9 mouse cellular contexts compared by ENCODE assay signal in genomic region chr15:85249252-85249651, GRCm38 (mm10). TPM values are rescaled to one million over a fixed set of nuclear protein-coding genes. Genes with fewer than 3 reads are reported as not detected.
A peak's percentile ranks its signal among the peaks of the same experiment; 100 is the strongest.
DNase-seq lines count a peak whose midpoint lies in the region; ATAC-seq and TF ChIP-seq lines count a peak whose summit lies in the region.
"Had no signal": no experiment of that assay in that cellular context is flagged by ENCODE, and none has a peak within 500 bp of the region (broad histone marks: within the 10 kb centered on the region; RNA-seq: fewer than 3 reads in every experiment).

No protein-coding gene starts in this region.

- H3K9me3 ChIP-seq in neural tube, embryonic 11.5 days (ENCODE audit: control insufficient read depth, low read length) = no peaks in the 10 kb centered on the region
- H3K9me3 ChIP-seq in forebrain, postnatal 0 days (ENCODE audit: low read length) = no peaks in the 10 kb centered on the region
- H3K9me3 ChIP-seq: embryonic facial prominence, embryonic 15.5 days had no signal

- peak; percentile 100 for TF ChIP-seq CTCF in forebrain, postnatal 0 days (IDR thresholded peaks at IDR 0.05; ENCODE audit: low read depth)

- H3K9ac ChIP-seq in neural tube, embryonic 11.5 days (ENCODE audit: low read length) = no peak overlapping the region
- H3K9ac ChIP-seq in forebrain, postnatal 0 days = no peak overlapping the region
- H3K9ac ChIP-seq: embryonic facial prominence, embryonic 15.5 days had no signal

- H3K4me2 ChIP-seq in neural tube, embryonic 11.5 days (ENCODE audit: low read depth) = no peak overlapping the region
- no peak overlapping the region for H3K4me2 ChIP-seq in forebrain, postnatal 0 days (ENCODE audit: low read depth)
- H3K4me2 ChIP-seq: embryonic facial prominence, embryonic 15.5 days had no signal

- H3K36me3 ChIP-seq in neural tube, embryonic 11.5 days (ENCODE audit: control insufficient read depth, insufficient read depth, low read length) = peaks cover 2% of the 10 kb centered on the region; the same call in 1 of the 2 replicates
- H3K36me3 ChIP-seq in forebrain, postnatal 0 days (ENCODE audit: insufficient read depth) = 0 out of 2 replicates have a peak, but pooled peaks cover 8% of the 10 kb centered on the region

- H3K27ac ChIP-seq in neural tube, embryonic 11.5 days (ENCODE audit: low read depth, low read length) = no peak overlapping the region
- H3K27ac ChIP-seq in forebrain, postnatal 0 days (ENCODE audit: low read depth, low read length) = no peak overlapping the region
- H3K27ac ChIP-seq: embryonic facial prominence, embryonic 15.5 days had no signal

- H3K4me3 ChIP-seq in neural tube, embryonic 11.5 days (ENCODE audit: low read depth, low read length) = no peak overlapping the region
- no peak overlapping the region for H3K4me3 ChIP-seq in forebrain, postnatal 0 days (ENCODE audit: low read depth, low read length)
- H3K4me3 ChIP-seq: embryonic facial prominence, embryonic 15.5 days had no signal

- 70% methylated on average over 5 of the region's 5 CpGs for WGBS in neural tube, embryonic 11.5 days
- 48% methylated on average over 5 of the region's 5 CpGs for WGBS in forebrain, postnatal 0 days

- intact Hi-C loops in left cerebral cortex, postnatal 10 days (cut with DNase I) = no loop called here

- no peaks in the 10 kb centered on the region for H3K27me3 ChIP-seq in neural tube, embryonic 11.5 days (ENCODE audit: control insufficient read depth, insufficient read depth, low read length)
- H3K27me3 ChIP-seq in forebrain, postnatal 0 days (ENCODE audit: insufficient read depth, low read length) = no peaks in the 10 kb centered on the region
- H3K27me3 ChIP-seq: embryonic facial prominence, embryonic 15.5 days had no signal

- no peak for ATAC-seq in neural tube, embryonic 11.5 days (ENCODE audit: insufficient read depth, low FRiP score, low TSS enrichment)
- peak; percentile 85 for ATAC-seq in forebrain, postnatal 0 days
- ATAC-seq in inflammation-experienced regulatory T-cells, adult 6 months = no peak

- peak; percentile 51 for DNase-seq in neural tube, embryonic 11.5 days (ENCODE audit: low spot score)
- no peak for DNase-seq in neural tube, embryonic 10.5 days (ENCODE audit: extremely low spot score, low spot score)
- DNase-seq in brain, adult 2 months (ENCODE audit: low read depth, low spot score) = peak; percentile 93
- peak; percentile 86 for DNase-seq in forebrain, postnatal 0 days
- peak; percentile 52 for DNase-seq in kidney, adult 11 months
- DNase-seq in left cerebral cortex, postnatal 10 days (ENCODE audit: extremely low spot score in 1 of 2, low spot score in 2 of 2) = peak; percentile 66 to 70
- peak; percentile 78 to 82 for DNase-seq in right cerebral cortex, adult 2 months (ENCODE audit: low spot score in 2 of 2)

- H3K4me1 ChIP-seq in neural tube, embryonic 11.5 days (ENCODE audit: control insufficient read depth, insufficient read depth, low read length) = no peaks in the 10 kb centered on the region
- no peaks in the 10 kb centered on the region for H3K4me1 ChIP-seq in forebrain, postnatal 0 days (ENCODE audit: insufficient read depth)
- H3K4me1 ChIP-seq: embryonic facial prominence, embryonic 15.5 days had no signal

RNA-seq across cellular contexts. Expression of gene Fbln1, which starts 43.5 kb away (rescaled TPM):
- 115 and 120 TPM in 2 replicates for polyA plus RNA-seq in neural tube, embryonic 11.5 days (2014; fragmentation: Nextera tagmentation; extraction: Ambion mirVana)
- 38.2 and 60.3 TPM in 2 replicates for total RNA-seq in forebrain, postnatal 0 days (2014; rRNA removed)
- 47.1 and 50.9 TPM in 2 replicates for polyA plus RNA-seq in forebrain, postnatal 0 days (2015; fragmentation: Nextera tagmentation; extraction: Ambion mirVana)
- 10 to 100 TPM; 11.9 to 12.0 TPM for total RNA-seq in left cerebral cortex, postnatal 10 days (2021)
- not detected for polyA plus RNA-seq in inflammation-experienced regulatory T-cells, adult 6 months (2017; shearing (Covaris generic))

Comparison
In these comparisons a context has a peak if more than half of its experiments do, and no peak if none do; other contexts are left out.
1. RNA of gene Fbln1, which starts 43.5 kb away (polyA plus RNA-seq): 115 to 120 TPM in neural tube, embryonic 11.5 days and 47.1 to 50.9 TPM in forebrain, postnatal 0 days; not detected in inflammation-experienced regulatory T-cells, adult 6 months; every median in the first group is over 10 times any median in the second.